Comparison of ENCODE assay signal across 11 mouse cellular contexts in genomic region chr4:62367586-62367985, GRCm38 (mm10). TPM values are rescaled to one million over a fixed set of nuclear protein-coding genes. Genes with fewer than 3 reads are reported as not detected.
DNase-seq lines count a peak whose midpoint lies in the region; ATAC-seq and TF ChIP-seq lines count a peak whose summit lies in the region.
"Had no signal": no experiment of that assay in that cellular context is flagged by ENCODE, and none has a peak within 500 bp of the region (broad histone marks: within the 10 kb centered on the region; RNA-seq: fewer than 3 reads in every experiment).

No protein-coding gene starts in this region.

- TF ChIP-seq CTCF in heart, adult 2 months (IDR thresholded peaks at IDR 0.05), result no peak
- no peak for TF ChIP-seq CTCF in small intestine, adult 2 months (IDR thresholded peaks at IDR 0.05; ENCODE audit: extremely low read depth, insufficient read length, insufficient replicate concordance, low read depth, low read length)

- ATAC-seq in lung, embryonic 16.5 days (ENCODE audit: low read depth), result peak; percentile 72
- no peak for ATAC-seq in liver, embryonic 15.5 days (ENCODE audit: insufficient read depth)

- intact Hi-C loops in heart, adult 2 months (cut with DNase I), result loop anchor here (2.0 kb wide), 1 partner anchor 31 kb away; no protein-coding TSS in a partner anchor

- peaks cover 2% of the 10 kb centered on the region; the same call in 1 of the 2 replicates for H3K36me3 ChIP-seq in heart, adult 2 months (ENCODE audit: control insufficient read depth, insufficient read depth, low read length)
- peaks cover 3% of the 10 kb centered on the region; the same call in 1 of the 2 replicates for H3K36me3 ChIP-seq in lung, embryonic 16.5 days (ENCODE audit: control insufficient read depth, insufficient read depth, low read length)
- no peaks in the 10 kb centered on the region for H3K36me3 ChIP-seq in liver, embryonic 15.5 days (replicated peaks)
- no peaks in the 10 kb centered on the region for H3K36me3 ChIP-seq in small intestine, adult 2 months (ENCODE audit: control insufficient read depth, insufficient read depth, low read length)
- H3K36me3 ChIP-seq: hindbrain, embryonic 15.5 days; lung, embryonic 15.5 days had no signal

- DNase-seq in heart, adult 11 months, result peak; percentile 89
- no peak for DNase-seq in heart, adult 2 months
- DNase-seq in lung, postnatal 14 days, result no peak
- no peak for DNase-seq in cerebellum, postnatal 4 days (ENCODE audit: low spot score in 2 of 2)
- DNase-seq in cerebellum, adult 18-20 months, result no peak
- DNase-seq: thymus, postnatal 36 days had no signal

- no peak overlapping the region for H3K4me3 ChIP-seq in heart, adult 2 months
- no peak overlapping the region for H3K4me3 ChIP-seq in lung, embryonic 16.5 days (ENCODE audit: low read length)
- no peak overlapping the region for H3K4me3 ChIP-seq in liver, embryonic 15.5 days (replicated peaks)
- H3K4me3 ChIP-seq in small intestine, adult 2 months (ENCODE audit: low read depth, low read length), result no peak overlapping the region
- H3K4me3 ChIP-seq: hindbrain, embryonic 15.5 days; lung, embryonic 15.5 days had no signal

- no peak overlapping the region for H3K27ac ChIP-seq in heart, adult 2 months
- no peak overlapping the region for H3K27ac ChIP-seq in lung, embryonic 16.5 days (ENCODE audit: low read length)
- peak overlapping the region; percentile 35 for H3K27ac ChIP-seq in liver, embryonic 15.5 days (replicated peaks)
- H3K27ac ChIP-seq in small intestine, adult 2 months (ENCODE audit: insufficient read depth, low read depth, low read length), result peak overlapping the region; percentile 49
- H3K27ac ChIP-seq: hindbrain, embryonic 15.5 days; lung, embryonic 15.5 days had no signal

- TF ChIP-seq EP300 in heart, adult 2 months (IDR thresholded peaks at IDR 0.05; ENCODE audit: insufficient read depth, low read depth, low read length), result no peak

- H3K9ac ChIP-seq in heart, adult 2 months (ENCODE audit: low read depth, low read length), result no peak overlapping the region
- H3K9ac ChIP-seq in lung, embryonic 16.5 days (ENCODE audit: low read length), result no peak overlapping the region
- no peak overlapping the region for H3K9ac ChIP-seq in liver, embryonic 15.5 days
- H3K9ac ChIP-seq: hindbrain, embryonic 15.5 days; lung, embryonic 15.5 days had no signal

- peaks cover 9% of the 10 kb centered on the region for H3K4me1 ChIP-seq in heart, adult 2 months (ENCODE audit: control insufficient read depth, insufficient read depth, low read length)
- H3K4me1 ChIP-seq in lung, embryonic 16.5 days (replicated peaks; ENCODE audit: control insufficient read depth, insufficient read depth, low read length), result peaks cover under 1% of the 10 kb centered on the region; the same call in 1 of the 2 replicates
- H3K4me1 ChIP-seq in liver, embryonic 15.5 days (replicated peaks), result peaks cover 77% of the 10 kb centered on the region
- peaks cover 8% of the 10 kb centered on the region; the same call in 1 of the 2 replicates for H3K4me1 ChIP-seq in small intestine, adult 2 months (ENCODE audit: control insufficient read depth, insufficient read depth, insufficient read length, low read length)

- 87% methylated on average over 6 of the region's 6 CpGs for WGBS in heart, adult 2 months
- 75% methylated on average over 6 of the region's 6 CpGs for WGBS in lung, embryonic 16.5 days
- 46% methylated on average over 6 of the region's 6 CpGs for WGBS in liver, embryonic 15.5 days (ENCODE audit: insufficient replicate concordance)
- WGBS in small intestine, adult 2 months, result 47% methylated on average over 6 of the region's 6 CpGs

- no peaks in the 10 kb centered on the region for H3K27me3 ChIP-seq in heart, adult 2 months (ENCODE audit: control insufficient read depth, insufficient read depth, low read length)
- H3K27me3 ChIP-seq in lung, embryonic 16.5 days (ENCODE audit: control insufficient read depth, insufficient read depth, low read depth, low read length), result no peaks in the 10 kb centered on the region
- H3K27me3 ChIP-seq in liver, embryonic 15.5 days, result no peaks in the 10 kb centered on the region
- no peaks in the 10 kb centered on the region for H3K27me3 ChIP-seq in small intestine, adult 2 months (ENCODE audit: control insufficient read depth, insufficient read depth, low read length)
- H3K27me3 ChIP-seq: hindbrain, embryonic 15.5 days; lung, embryonic 15.5 days had no signal

- H3K79me2 ChIP-seq in heart, adult 2 months (replicated peaks; ENCODE audit: control insufficient read depth, insufficient read depth, low read length), result peaks cover 2% of the 10 kb centered on the region; the same call in 1 of the 2 replicates

- H3K9me3 ChIP-seq in lung, embryonic 16.5 days (ENCODE audit: control insufficient read depth, low read length), result no peaks in the 10 kb centered on the region
- no peaks in the 10 kb centered on the region for H3K9me3 ChIP-seq in liver, embryonic 15.5 days (replicated peaks)
- H3K9me3 ChIP-seq: hindbrain, embryonic 15.5 days; lung, embryonic 15.5 days had no signal

- TF ChIP-seq POLR2A in heart, adult 2 months (IDR thresholded peaks at IDR 0.05; ENCODE audit: insufficient read depth, low read depth, low read length), result no peak
- TF ChIP-seq POLR2A in small intestine, adult 2 months (IDR thresholded peaks at IDR 0.05; ENCODE audit: low read depth, low read length), result no peak

- H3K4me2 ChIP-seq in lung, embryonic 16.5 days (ENCODE audit: low read depth, low read length), result no peak overlapping the region
- peak overlapping the region; percentile 34 for H3K4me2 ChIP-seq in liver, embryonic 15.5 days
- H3K4me2 ChIP-seq: hindbrain, embryonic 15.5 days; lung, embryonic 15.5 days had no signal

RNA-seq across cellular contexts. Expression of gene Slc31a1, which starts 7.1 kb away (rescaled TPM):
- 10 to 100 TPM; 17.4 to 19.1 TPM for total RNA-seq in heart, adult 2 months (2021)
- 14.8 and 25.5 TPM in 2 replicates for polyA plus RNA-seq in heart, adult 2 months (2012; rRNA removed)
- polyA plus RNA-seq in lung, embryonic 16.5 days (2015; fragmentation: Nextera tagmentation; extraction: Ambion mirVana), result 51.2 and 51.9 TPM in 2 replicates
- polyA plus RNA-seq in liver, embryonic 15.5 days (2015; fragmentation: Nextera tagmentation; extraction: Ambion mirVana), result 51.4 and 57.0 TPM in 2 replicates
- polyA plus RNA-seq in small intestine, adult 2 months (2012; rRNA removed), result 18.2 and 40.3 TPM in 2 replicates

RNA-seq across cellular contexts. Expression of gene Fkbp15, which starts 7.2 kb away (rescaled TPM):
- 10 to 100 TPM; 16.6 to 19.6 TPM for total RNA-seq in heart, adult 2 months (2021)
- 14.7 and 19.4 TPM in 2 replicates for polyA plus RNA-seq in heart, adult 2 months (2012; rRNA removed)
- 26.1 and 27.1 TPM in 2 replicates for polyA plus RNA-seq in lung, embryonic 16.5 days (2015; fragmentation: Nextera tagmentation; extraction: Ambion mirVana)
- 14.1 and 15.6 TPM in 2 replicates for polyA plus RNA-seq in liver, embryonic 15.5 days (2015; fragmentation: Nextera tagmentation; extraction: Ambion mirVana)
- polyA plus RNA-seq in small intestine, adult 2 months (2012; rRNA removed), result 13.6 and 21.6 TPM in 2 replicates

RNA-seq across cellular contexts. Expression of gene Cdc26, which starts 40.9 kb away (rescaled TPM):
- total RNA-seq in heart, adult 2 months (2021), result 10 to 100 TPM; 44.6 to 47.7 TPM
- 23.8 and 49.8 TPM in 2 replicates for polyA plus RNA-seq in heart, adult 2 months (2012; rRNA removed)
- 141 and 148 TPM in 2 replicates for polyA plus RNA-seq in lung, embryonic 16.5 days (2015; fragmentation: Nextera tagmentation; extraction: Ambion mirVana)
- 53.5 and 57.4 TPM in 2 replicates for polyA plus RNA-seq in liver, embryonic 15.5 days (2015; fragmentation: Nextera tagmentation; extraction: Ambion mirVana)
- polyA plus RNA-seq in small intestine, adult 2 months (2012; rRNA removed), result 3.5 and 6.6 TPM in 2 replicates

RNA-seq across cellular contexts. Expression of gene Prpf4, which starts 41.0 kb away (rescaled TPM):
- total RNA-seq in heart, adult 2 months (2021), result 1 to 10 TPM; 9.9 TPM
- 7.4 and 11.3 TPM in 2 replicates for polyA plus RNA-seq in heart, adult 2 months (2012; rRNA removed)
- polyA plus RNA-seq in lung, embryonic 16.5 days (2015; fragmentation: Nextera tagmentation; extraction: Ambion mirVana), result 20.7 and 21.4 TPM in 2 replicates
- 9.1 and 9.3 TPM in 2 replicates for polyA plus RNA-seq in liver, embryonic 15.5 days (2015; fragmentation: Nextera tagmentation; extraction: Ambion mirVana)
- 2.1 and 3.5 TPM in 2 replicates for polyA plus RNA-seq in small intestine, adult 2 months (2012; rRNA removed)

Comparison
In these comparisons a context has a peak if more than half of its experiments do, and no peak if none do; other contexts are left out.
1. H3K27ac ChIP-seq: peak in liver, embryonic 15.5 days (single experiment) and small intestine, adult 2 months (single experiment); none in heart, adult 2 months (single experiment) and lung, embryonic 16.5 days (single experiment).